Mouse (Mus musculus) cerebellum, adult 2 months (tissue): Measurements from ENCODE around the gene Ifitm1.

Experiments used
- CTCF ChIP-seq: fragments of 200-500 bp; IDR thresholded peaks from 2 replicates; pipeline ENCODE4 v1.5.1; 2011; ENCODE audit warnings: low read depth, mild to moderate bottlenecking, control low read depth, low read length, moderate library complexity, borderline replicate concordance; ENCODE audit not compliant: insufficient read depth
- POLR2A ChIP-seq: fragments of 200-500 bp; IDR thresholded peaks from 2 replicates; pipeline ENCODE4 v1.6.1; 2011; ENCODE audit warnings: low read length, control low read depth, borderline replicate concordance; ENCODE audit not compliant: insufficient read depth

DNA sequence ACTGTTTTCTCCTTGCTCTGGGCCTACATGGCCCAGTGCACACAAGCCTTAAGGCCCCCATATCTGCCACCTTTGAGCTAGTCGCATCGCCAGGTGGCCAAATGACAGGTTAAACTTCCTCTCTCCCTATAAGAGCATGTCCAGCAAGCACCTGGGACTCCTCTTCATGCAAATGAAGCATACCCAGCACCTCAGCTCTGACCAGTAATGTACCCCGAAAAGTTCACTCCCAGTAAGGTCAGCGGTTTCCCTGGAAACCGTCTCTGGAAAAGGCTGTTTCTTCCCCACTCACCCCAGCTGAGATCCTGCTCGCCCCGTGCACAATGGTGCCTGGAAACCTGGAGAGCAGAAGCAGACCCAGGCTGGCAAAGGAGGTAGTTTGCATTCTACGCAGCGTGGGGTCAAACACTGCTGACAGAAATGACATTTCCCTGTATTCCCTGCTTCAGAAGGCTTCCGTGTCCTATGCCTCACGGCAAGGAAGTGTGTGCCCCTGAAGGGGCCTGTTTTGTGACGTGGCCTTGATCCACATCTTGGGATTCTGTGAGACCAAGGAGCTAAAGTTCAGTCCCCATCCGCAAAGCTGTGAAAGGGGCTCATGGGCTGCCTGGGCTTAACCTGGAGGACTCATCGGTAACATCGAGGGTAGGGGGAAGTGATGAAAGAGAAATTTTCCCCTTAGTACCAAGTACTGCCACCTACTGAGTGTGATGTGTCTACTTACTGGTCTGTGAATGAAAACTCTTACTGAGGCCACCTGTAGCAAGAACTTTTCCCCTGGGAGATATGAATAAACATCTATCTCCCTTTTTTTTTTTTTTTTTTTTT is 34.1 kb downstream of the Ifitm1 start:
- TF ChIP-seq CTCF: no peak
- TF ChIP-seq POLR2A: no peak
